Mouse (Mus musculus) fibroblast of lung, adult 2 months (primary cell): Measurements from ENCODE around the gene Slc17a9.

Source experiments
- DNase-seq: peaks from one replicate; pipeline ENCODE4 v3.0.0-alpha.2; 2011; ENCODE audit warnings: low read depth

The Slc17a9 gene

GRCm38 (mm10) chr2:180754976-180755688 is 30.1 kb downstream of the Slc17a9 start:
- no peak for DNase-seq

- no peak for DNase-seq
Observed at GRCm38 (mm10) chr2:180755896-180756295, 30.8 kb downstream of the Slc17a9 start.

GRCm38 (mm10) chr2:180756786-180757185 is 31.7 kb downstream of the Slc17a9 start:
- no peak for DNase-seq

GRCm38 (mm10) chr2:180758513-180759263 is 33.6 kb downstream of the Slc17a9 start:
- no peak for DNase-seq

- no peak for DNase-seq
Observed at GRCm38 (mm10) chr2:180764986-180765385, 39.9 kb downstream of the Slc17a9 start.

- DNase-seq: no peak
Observed at GRCm38 (mm10) chr2:180765713-180766112, 40.6 kb downstream of the Slc17a9 start.

- DNase-seq: no peak
Observed at GRCm38 (mm10) chr2:180775223-180775622, 50.2 kb downstream of the Slc17a9 start.

- DNase-seq: no peak
Observed at GRCm38 (mm10) chr2:180775641-180776040, 50.6 kb downstream of the Slc17a9 start.

- DNase-seq: no peak
Observed at GRCm38 (mm10) chr2:180776793-180777192, 51.7 kb downstream of the Slc17a9 start, which contains the start of gene Bhlhe23. Gene Bhlhe23, minus strand, starts transcription at chr2:180776900.

- DNase-seq: peak; percentile 18
Observed at GRCm38 (mm10) chr2:180779226-180780104, 54.4 kb downstream of the Slc17a9 start.

GRCm38 (mm10) chr2:180780282-180780681 is 55.2 kb downstream of the Slc17a9 start:
- no peak for DNase-seq

GRCm38 (mm10) chr2:180786732-180787131 is 61.7 kb downstream of the Slc17a9 start:
- DNase-seq: no peak

GRCm38 (mm10) chr2:180787566-180788232 is 62.6 kb downstream of the Slc17a9 start:
- no peak for DNase-seq

GRCm38 (mm10) chr2:180788386-180788785 is 63.3 kb downstream of the Slc17a9 start:
- no peak for DNase-seq

- no peak for DNase-seq
Observed at GRCm38 (mm10) chr2:180788843-180789242, 63.8 kb downstream of the Slc17a9 start.

GRCm38 (mm10) chr2:180791674-180792073 is 66.6 kb downstream of the Slc17a9 start:
- DNase-seq: no peak
